20 mouse cellular contexts compared by ENCODE assay signal in genomic region chr6:85044621-85045152, GRCm38 (mm10).
"Had no signal": no experiment of that assay in that cellular context is flagged by ENCODE, and none has a peak within 500 bp of the region (broad histone marks: within the 10 kb centered on the region; RNA-seq: fewer than 3 reads in every experiment).

No protein-coding gene starts in this region.

- H3K27me3 ChIP-seq: limb, embryonic 13.5 days; liver, embryonic 12.5 days; liver, embryonic 15.5 days; lung, embryonic 15.5 days; midbrain, embryonic 13.5 days had no signal

- H3K4me1 ChIP-seq: liver, embryonic 12.5 days; liver, embryonic 15.5 days; lung, embryonic 15.5 days; megakaryocyte, embryonic 14.5 days had no signal

- H3K27ac ChIP-seq: kidney, postnatal 0 days; limb, embryonic 10.5 days; limb, embryonic 13.5 days; liver, embryonic 12.5 days; liver, embryonic 15.5 days; lung, embryonic 15.5 days; midbrain, embryonic 10.5 days; midbrain, embryonic 13.5 days had no signal

- H3K9ac ChIP-seq: limb, embryonic 13.5 days; liver, embryonic 12.5 days; liver, embryonic 15.5 days; lung, embryonic 15.5 days; midbrain, embryonic 13.5 days had no signal

- H3K9me3 ChIP-seq: limb, embryonic 10.5 days; limb, embryonic 13.5 days; liver, embryonic 12.5 days; liver, embryonic 15.5 days; lung, embryonic 15.5 days; megakaryocyte, embryonic 14.5 days; midbrain, embryonic 10.5 days; midbrain, embryonic 13.5 days had no signal

- H3K4me3 ChIP-seq: layer of hippocampus, adult 2 months; limb, embryonic 10.5 days; limb, embryonic 13.5 days; liver, embryonic 12.5 days; liver, embryonic 15.5 days; lung, embryonic 15.5 days; megakaryocyte, embryonic 14.5 days; midbrain, embryonic 10.5 days; midbrain, embryonic 13.5 days had no signal

- DNase-seq: kidney, postnatal 25 days; layer of hippocampus, adult 9-11 months; liver; lung, adult 18-20 months; lung, postnatal 10 days; lung, postnatal 36 days; thymus, adult 2 months; thymus, postnatal 14 days; thymus, postnatal 4 days had no signal

- H3K36me3 ChIP-seq: limb, embryonic 10.5 days; limb, embryonic 13.5 days; liver, embryonic 12.5 days; liver, embryonic 15.5 days; lung, embryonic 15.5 days; midbrain, embryonic 10.5 days; midbrain, embryonic 13.5 days had no signal

- ATAC-seq: liver, embryonic 12.5 days; midbrain, embryonic 13.5 days; midbrain, embryonic 16.5 days had no signal
